Mouse (Mus musculus): ENCODE data around the gene Bhlha9.

GRCm38 (mm10) chr11:76685604-76686003 lies 13.3 kb downstream of the Bhlha9 start:
- TF ChIP-seq CTCF (IDR thresholded peaks at IDR 0.05; ENCODE audit: low read depth, low read length) (no peak), POLR2A (IDR thresholded peaks at IDR 0.05; ENCODE audit: borderline replicate concordance, low read depth, low read length) (no peak)

Data from bone marrow macrophage, adult 2 months (primary cell).